Mouse (Mus musculus) thymus, postnatal 10 days (tissue): ENCODE data around the gene Cfap45.

ENCODE experiments used
- DNase-seq, 2 experiments: peaks; one replicate each; pipeline ENCODE4 v3.0.0; 2021; ENCODE audit warnings: low spot score in 2 of 2

The Cfap45 gene

DNA sequence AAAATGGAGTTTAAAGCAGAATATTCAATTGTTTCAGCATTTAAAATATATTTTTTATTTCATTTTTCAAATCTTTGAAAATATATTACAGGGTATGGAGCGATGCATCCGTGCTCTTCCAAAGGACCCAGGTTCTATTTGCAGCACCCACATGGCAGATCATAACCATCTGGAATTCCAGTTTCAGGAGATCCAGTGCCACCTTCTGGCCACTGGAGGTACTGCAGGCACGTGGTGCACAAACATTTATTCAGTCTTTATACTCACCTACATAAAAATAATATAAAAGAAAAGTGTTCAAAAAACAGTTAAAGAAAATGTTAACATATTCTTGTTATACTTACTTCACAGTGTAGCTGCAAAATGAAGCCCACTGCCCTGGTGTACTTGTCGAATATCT, 2.6 kb upstream of the Cfap45 start:
- DNase-seq: no peak

DNA sequence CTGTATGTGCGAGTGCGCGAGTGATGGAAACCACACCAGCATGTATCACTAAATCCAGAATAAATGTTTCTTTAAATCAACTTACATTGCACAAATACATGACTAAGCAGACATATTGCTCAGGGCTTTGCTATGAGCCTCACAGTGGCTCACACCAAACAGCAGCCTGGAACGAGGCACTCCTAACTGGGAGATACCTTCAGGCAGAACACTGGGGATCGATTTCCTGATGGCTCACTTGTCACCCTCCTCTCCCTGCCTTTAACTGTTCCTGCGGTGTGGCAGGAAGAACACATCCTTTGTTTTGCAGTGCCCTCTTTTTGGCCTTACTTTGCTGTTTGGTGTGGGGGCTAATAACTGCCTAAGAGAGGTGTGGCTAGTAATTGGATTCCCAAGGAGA, 957 bp upstream of the Cfap45 start:
- no peak for DNase-seq

DNA sequence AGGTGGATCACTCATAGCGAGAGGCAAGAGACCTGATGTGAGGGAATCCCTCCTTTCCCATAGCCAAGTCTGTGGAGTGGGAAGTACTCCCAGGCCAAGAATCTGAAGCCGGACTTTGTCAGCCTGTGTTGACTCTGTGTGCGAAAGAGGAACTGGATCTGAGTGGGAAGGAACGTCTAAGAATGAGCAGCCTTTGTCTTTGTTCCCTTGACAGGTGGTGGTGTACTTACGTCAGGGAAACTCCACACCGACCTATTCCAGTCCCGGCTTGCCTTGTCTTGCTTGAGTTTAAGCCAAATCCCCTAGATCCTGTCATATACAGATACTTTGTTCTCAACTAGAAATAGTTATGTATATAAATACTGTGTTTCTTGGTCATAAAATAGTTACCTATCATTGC, 1.9 kb downstream of the Cfap45 start:
- no peak for DNase-seq

DNA sequence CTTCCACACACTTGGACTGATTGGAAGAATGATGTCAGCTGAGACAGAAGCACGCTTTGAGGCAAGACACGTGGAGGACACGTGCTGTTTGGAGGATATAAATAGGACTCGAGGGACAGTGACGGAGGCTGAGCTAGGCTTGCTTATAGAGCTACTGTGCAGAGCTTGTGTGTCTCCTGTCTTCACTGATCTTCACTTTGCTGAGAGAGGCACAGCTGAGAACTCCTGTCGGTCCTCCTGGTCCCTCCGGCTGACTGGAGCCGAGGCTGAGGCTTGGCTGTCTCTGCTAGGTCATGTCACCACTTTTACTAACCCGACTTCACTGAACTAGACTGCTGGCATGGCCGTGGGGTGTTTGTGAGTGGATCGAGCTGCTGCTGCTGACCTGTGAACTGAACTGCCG, 3.1 kb downstream of the Cfap45 start:
- no peak for DNase-seq

DNA sequence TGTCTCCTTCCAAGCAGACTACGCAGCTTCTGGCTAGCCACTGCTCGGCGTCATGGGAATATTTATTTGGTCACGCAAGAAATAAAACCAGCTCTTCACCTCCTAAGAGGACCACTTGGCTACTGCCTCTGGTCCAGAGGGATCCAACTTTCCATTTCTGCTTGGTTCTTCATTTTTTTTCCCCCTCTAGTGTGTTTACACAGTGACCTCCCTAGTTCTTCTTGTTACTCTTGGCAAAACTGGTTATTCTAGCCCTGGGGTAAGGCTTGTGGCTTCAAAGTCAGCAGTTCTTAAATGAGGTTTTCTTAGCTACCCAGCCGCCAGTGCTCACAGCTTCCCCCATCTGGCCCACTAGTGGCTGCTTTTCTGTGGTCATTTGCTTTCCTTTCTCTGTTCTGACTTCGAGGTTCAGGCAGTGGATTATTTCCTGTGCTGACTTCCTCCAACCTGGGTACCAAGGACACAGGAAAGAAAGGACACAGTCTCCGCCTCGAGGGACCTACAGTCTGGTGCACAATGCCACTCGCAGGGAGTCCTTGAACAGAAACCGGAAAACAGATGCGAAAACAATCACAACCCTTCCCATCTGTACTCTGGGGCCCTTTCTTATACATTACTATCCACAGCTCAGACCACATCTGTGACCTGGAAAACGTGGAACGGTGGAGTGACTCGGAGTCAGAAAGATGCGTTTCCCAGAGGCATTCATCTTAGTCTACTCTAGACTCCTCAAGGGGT, 4.6 kb downstream of the Cfap45 start:
- DNase-seq: no peak

DNA sequence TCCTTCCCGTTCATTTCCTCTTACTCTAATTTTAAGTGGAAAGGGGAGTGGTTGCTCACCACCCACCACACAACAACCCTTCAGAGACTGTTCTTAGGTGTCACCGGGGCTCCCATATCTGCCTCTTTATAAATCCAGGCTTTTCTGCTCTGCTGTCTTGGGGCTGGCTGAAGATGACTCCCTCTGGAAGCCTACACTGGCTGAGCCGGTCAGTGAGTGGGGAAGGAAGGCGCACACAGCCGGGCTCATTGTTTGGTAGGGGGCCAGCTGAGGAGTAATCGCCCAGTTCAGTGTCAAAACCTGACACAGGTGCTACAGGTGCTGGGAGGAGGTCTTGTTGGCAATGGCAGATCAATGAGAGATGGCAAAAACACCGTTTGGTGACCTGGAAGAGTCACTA, 5.4 kb downstream of the Cfap45 start:
- DNase-seq: no peak

DNA sequence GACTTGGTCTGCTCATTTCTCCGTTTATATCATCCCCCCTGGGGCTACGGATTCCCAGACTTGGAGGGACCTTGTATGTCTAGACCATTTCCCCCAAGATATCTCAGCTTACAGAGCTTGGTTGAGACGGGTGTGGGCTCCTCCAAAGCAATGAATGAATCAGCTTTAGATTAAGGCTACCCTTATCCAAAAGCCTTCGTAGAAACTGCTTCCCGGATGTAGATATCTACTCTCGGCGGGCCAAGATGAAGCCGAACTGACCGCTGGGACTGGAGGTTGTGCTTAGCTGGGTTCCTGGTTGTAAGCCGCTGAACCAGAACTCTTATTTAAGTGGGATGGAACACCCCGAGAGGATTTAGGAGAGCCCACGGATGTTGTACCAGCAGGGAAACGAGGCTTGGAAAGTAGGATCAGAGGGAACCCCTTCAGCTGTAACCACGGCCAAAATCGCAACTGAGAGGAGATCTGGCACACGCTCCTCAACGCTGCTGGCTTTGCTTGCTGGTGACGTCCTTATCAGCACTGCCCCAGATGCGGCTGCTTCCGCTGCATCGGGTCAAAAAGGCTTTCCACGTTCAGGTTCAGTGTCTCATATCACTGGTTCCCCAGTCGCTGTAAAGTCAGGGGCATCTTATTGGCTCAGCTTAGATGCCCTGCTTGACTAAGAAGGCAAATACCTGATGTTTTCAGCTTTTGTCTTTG, 5.9 kb downstream of the Cfap45 start:
- DNase-seq: no peak

DNA sequence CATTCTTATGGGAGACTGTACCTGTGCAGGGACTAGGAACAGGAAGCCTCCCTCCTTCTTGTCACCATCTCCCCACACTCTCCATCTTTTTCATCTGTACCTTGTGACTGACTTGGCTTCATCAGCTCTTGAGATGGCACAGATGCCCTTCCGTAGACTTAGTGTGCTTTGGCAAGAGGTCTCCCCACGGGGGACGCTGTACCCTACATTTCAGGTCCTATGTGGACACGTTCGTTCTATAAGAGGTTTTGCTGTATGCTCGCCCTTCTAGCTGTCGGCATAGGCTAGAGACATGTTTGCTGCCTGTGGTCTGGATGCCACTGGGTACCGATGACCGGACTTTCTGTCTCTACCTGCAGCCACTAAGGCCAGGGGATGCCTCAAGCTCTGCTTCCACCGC, 6.8 kb downstream of the Cfap45 start:
- no peak for DNase-seq

DNA sequence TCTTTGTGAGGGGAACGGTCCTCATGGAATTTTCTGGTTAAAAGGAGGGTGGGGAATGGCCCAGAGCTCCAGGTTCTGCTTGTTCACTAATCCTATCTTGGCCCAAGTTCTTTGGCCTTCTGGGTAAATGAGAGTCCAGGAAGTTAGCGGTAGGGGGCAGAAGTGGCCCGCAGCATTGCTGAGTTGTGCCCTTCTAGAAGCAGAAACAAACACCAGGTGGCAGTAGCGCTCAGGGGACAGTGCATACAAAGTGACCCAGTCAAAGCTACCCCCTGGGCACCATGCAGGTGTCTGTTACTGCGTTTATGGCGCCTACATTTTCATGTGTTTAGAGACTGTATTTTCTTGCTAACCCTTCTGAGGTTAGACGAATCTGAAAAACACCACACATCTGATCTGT, 8.1 kb downstream of the Cfap45 start:
- DNase-seq: peak; percentile 68 to 88

DNA sequence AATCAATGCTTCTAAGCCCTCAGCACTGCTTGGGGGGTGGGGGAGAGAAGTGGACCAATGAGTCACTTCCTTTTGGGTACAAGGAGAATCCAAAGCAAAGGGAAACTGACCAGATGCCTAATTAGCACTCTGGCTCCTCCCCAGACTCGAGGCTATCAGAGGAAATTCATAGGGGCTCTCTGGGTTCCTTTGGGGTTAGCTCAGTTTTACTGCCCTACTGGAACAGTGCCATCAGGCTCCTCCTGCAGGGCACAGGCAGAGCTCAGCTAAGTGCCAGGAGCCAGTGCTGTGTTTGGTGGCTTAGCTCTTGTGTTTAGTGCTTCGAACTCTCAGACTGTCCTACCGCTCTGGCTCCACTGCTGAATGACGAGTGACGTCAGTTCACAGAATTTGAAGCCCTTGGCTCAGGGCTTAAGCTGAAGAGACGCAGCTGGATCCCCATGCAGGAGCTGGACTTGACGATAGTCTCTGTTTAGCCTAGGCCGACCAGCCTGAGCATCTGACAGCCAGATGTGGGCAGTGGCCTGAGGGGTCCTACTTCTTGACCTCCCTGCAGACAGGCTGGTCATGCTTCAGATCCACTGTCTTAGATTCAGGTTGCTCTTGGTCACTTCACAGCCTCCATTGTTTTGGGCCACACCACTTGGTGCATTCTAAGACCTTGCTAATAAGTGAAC, 10.1 kb downstream of the Cfap45 start:
- no peak for DNase-seq

DNA sequence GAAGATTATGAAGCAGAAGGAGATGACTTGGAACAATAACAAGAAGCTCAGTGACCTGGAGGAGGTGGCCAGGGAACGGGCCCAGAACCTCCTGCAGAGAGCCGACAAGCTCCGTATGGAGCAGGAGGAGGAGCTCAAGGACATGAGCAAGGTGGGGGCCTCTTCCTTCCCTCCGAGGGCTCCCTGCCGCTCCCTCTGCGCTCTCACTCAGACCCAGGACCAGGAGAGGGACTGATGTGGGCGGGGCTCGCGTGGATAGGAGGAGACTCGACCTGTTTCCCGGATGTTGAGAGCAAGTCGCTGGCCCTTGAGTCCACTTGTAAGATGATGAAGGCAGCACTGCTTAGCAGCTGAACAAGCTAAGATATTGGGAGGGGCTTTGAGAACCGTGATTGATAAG, 11.9 kb downstream of the Cfap45 start:
- no peak for DNase-seq

DNA sequence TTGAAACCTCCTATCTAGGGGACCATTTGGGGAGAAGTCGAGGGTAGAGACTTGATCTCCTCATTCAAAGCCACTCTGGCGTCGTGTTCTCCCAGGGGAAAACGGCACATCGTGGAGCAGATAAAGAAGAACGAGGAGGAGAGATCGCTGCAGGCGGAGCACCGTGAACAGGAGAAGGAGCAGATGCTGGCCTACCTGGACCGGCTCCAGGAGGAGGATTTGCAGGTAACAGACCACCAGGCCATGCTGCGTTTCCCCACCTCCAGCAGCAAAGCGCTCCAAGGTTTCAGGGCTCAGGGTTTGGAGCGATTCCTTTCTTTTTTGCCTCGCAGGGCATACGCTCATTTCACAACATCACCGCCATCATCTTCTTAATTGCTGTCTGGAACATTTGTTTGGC, 14.5 kb downstream of the Cfap45 start:
- no peak for DNase-seq

DNA sequence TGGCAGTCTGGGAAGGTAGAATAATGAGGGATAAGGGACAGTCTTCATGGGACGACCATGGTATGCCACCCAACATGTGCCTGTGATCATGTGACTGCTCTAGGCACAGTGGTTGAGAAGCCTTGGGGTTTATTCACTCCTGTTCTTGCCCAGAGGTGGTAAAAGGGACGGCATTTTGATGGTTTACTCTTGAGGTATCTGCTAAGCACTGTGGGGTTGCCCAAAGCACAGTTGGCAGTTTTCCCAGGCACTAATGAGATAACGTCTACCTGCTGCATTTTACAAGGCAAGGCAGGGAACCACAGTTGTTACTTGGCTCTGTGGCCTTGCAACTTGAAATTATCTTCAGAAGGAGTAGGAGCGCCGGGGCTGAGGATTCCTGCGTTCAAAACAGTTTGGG, 19.2 kb downstream of the Cfap45 start:
- no peak for DNase-seq

DNA sequence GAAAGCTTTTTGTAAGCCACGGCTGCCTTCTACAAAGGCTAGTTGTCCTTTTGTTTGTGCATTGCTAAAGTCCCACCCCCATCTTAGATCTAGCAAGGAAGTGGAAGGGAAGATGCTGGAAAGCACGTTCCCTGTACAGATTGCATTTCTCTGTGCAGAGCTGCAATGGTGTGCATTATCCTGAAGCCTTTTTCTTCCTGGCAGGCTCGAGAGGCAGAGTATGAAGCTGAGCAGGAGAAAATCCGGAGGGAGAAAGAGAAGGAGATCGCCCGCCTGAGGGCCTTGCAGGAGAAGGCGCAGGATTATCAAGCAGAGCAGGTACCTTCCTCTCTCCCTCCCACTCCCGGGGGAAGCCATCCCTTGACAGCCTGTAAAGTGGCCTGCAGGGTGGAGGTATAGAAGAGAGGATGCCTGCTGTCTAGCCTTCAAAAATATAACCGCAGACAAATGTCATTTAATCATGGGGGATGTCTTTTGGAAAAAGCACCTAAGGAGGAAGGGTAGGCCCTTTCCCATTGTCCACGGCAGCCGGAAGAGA, 19.8 kb downstream of the Cfap45 start:
- DNase-seq: no peak

DNA sequence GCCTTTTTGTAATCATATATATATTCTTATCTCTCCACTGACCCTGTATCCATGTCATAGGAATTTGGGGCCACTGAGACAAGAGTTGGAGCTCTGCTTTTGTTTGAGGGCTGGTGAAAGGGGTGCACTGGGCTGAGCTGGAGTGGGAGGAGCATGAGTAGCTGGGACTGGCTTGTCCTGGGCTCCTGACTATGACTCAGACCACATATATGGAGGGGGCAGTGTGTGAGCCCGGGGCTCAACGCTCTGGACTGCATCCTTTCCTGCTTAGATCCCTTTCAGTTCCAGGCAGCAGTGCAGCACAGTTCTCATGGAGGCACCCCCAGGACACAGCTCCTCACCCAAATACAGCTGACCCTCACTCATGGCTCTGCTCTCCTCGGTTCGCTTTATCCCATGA, 25.5 kb downstream of the Cfap45 start:
- DNase-seq: no peak

DNA sequence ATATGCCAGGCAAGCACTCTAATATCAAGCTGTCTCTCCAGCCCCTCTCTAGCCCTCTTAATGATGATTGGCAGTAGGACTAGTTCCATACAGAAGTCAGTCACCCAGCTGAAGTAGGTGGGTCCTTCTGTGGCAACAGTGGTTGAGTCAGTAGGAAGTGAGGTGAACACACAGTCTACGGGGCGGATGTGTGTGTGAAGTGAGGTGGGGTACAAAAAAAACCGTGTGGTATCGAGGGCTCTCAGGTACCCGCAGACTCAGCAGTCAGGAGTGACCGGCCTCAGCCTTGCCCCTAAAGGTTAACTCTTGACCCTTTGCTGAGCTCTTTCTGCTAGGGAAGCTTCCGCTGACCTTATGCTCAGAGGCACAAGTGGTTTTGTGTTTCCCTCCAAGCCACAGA, 27.9 kb downstream of the Cfap45 start:
- DNase-seq: peak in 1 of 2 experiments; percentile 31

DNA sequence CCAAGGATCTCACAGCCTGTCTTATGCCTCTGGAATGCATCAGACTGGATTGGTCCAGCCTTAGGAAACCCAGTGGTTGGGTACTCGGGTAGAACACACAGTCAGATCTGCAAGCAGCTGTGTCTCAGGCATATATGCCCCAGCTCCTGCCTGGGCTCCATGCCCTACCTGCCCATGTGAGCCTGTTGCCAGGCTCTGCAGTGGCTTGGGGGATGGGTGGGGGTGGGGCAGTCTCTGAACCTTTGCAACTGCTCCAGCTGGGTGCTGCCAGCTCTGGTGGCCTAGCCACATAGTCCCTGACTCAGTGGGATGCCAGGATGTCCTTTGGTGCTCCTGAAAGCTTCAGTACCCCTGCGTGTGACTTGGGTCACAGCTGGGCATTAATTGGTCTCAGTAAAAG, 28.7 kb downstream of the Cfap45 start:
- no peak for DNase-seq

DNA sequence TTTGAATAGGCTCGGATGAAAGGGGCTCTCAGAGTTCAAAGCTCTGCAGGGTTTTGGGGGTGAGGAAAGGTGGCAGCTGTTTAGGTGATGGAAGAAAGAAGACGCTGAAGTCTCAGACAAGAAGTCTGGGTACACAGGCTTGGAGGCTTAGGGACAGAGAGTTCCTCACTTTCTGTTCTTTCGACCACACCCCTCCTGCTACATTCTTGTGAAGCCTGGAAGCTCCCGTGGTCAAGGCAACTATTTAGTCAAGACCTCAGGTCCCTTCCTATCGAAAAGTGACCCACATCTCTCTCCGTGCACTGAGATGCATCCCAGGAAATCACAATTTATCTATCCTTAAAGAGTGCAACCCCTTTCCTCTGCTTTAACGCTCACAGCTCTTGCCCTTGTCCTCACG, 29.1 kb downstream of the Cfap45 start:
- no peak for DNase-seq

DNA sequence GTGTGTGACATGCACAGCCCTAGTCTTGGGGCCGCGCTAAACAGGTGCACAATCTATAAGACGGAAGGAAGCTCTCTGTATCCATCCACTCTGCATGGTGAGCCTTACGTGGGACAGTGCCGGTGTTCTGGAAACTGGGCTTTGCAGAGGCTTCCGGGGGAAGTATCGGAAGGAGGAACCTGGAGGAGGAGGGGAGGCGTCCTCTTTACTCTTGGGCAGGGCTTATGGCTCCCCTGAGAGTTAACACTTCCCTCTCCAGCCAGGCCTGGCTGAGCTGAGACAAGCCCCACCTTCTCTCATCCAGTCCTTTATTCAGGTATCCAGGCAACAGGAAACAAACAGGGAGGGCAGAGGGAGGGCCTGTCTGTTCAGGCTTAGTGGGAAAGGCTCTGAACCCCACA, 29.9 kb downstream of the Cfap45 start:
- DNase-seq: no peak

DNA sequence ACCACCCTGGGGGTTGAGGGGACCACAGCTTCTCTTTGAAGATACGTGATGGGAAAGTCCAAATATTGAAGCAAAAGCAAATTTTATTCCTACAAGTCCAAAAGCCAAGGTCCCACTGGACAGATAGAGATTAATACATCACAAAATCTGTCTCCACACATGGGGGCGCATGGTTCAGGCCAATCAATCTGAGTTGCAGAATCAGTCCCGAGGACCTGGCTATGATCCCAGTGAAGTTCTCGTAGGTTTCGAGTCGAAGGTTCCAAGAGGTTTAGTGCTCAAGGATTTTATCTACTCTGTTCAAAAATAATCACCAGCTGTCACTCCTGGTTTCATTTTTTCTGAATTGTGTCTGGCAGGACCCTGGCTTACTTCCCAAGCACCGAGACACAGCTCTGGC, 30.4 kb downstream of the Cfap45 start:
- no peak for DNase-seq

DNA sequence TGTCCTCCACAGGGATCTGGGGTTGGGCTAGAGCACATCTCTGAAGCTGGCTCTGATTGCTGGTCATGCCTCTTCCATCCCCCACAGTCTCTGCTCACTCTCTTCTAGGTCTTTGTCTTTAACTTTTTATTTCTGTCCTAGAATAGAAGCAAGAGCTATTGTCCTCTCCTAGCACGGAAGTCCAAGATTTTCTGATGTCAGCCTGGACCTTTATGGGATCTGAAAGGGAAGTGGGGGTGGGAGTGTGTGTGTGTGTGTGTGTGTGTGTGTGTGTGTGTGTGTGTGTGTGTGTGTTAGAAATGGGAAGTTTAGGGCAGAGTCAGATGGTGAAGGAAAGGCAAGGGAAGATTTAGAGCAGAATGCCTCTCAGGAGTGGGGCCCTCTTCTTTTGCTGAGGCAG, 32.0 kb downstream of the Cfap45 start:
- DNase-seq: no peak

DNA sequence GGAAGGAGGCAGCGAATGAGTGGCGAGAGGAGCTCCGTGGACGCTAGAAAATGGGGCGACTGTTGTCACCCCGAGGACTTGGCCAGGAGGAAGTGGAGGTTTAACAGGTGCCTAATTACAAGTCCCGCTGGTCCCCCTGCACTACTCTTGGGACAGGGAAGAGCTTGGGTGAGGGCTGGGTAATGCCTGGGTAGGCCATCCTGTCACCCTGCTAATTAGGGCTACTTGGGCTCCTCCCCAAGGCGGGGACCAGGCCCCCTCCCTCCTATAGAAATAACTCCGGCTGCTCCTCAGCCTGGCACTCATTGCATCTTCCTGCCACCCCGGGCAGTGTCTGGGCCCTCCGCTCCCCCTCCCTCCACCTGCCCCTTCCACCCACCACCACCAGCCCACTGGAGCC, 35.0 kb downstream of the Cfap45 start, which contains the start of gene Vsig8:
Vsig8 (plus strand) TSS at position 301 of the 400 bp plus-strand sequence.
- DNase-seq: no peak
